Mouse (Mus musculus): Measurements from ENCODE around the gene Nfkbid.
A peak's percentile ranks its signal among the peaks of the same experiment; 100 is the strongest.

Gene Nfkbid

GRCm38 (mm10) chr7:30430191-30430590 lies 8.7 kb downstream of the Nfkbid start:
- DNase-seq, result no peak

- peak in 1 of 2 experiments; percentile 66 for DNase-seq
Measured at GRCm38 (mm10) chr7:30431793-30432192, 10.3 kb downstream of the Nfkbid start.

GRCm38 (mm10) chr7:30434238-30434637 lies 12.7 kb downstream of the Nfkbid start:
- peak in 1 of 2 experiments; percentile 72 for DNase-seq

DNA sequence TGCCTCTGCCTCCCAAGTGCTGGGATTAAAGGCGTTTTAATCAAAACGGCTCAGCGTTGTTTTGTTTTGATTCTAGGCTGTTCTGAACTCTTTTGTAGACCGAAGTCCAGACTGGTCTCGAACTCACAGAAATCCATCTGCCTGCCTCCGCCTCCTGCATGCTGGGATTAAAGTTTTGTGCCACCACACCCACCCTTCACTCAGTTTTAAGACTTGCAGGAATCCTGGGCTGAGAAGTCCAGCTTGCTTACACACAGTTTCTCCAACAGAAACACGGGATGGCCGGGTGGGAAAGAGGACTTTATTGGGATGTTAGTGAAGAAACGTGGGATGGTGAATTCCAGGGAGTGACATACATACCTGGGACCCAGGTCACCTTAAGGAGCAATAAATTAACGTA lies 13.2 kb downstream of the Nfkbid start:
- DNase-seq, result no peak

GRCm38 (mm10) chr7:30435156-30435555 lies 13.6 kb downstream of the Nfkbid start:
- no peak for DNase-seq

DNA sequence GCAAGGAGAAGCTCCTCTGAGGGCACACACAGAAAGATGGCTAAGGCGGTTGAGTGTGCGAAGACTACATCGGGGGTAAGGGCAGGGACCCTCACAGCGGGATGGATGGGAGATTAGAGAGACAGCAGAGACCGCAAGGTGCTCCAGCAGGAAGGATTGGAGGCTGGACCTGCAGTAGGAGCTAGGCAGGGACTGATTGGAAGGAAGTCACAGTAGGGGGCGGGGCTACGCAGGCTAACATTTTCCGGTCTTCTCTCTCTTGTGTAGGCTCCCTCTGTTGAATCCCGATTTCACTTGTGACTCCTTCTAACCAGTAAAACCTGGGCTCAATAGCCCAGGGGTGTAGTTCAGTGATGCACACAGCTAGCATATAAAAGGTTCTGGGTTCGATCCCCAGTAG lies 15.3 kb downstream of the Nfkbid start:
- no peak for DNase-seq

GRCm38 (mm10) chr7:30439734-30440133 lies 18.2 kb downstream of the Nfkbid start:
- DNase-seq, result peak in 1 of 2 experiments; percentile 20

DNA sequence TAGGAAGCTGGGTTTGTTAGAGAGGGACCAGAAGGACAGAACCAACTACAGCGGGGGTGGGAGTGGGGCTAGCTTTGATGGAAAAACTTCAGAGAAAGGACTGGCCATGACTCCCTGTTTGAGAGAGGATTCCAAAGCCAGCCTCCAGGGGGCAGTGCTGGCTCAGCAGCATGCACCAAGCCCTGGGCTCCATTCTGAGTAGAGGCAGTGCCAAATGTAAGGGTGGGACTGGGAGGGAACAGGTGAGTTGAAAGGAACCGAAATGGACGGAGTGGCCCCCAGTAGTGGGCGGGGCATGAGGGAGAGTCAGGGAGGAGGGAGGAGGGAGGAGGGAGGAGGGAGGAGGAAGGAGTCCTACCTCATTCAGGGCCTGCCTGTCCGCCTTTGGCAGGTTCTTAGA lies 19.2 kb downstream of the Nfkbid start:
- peak; percentile 32 to 56 for DNase-seq

DNA sequence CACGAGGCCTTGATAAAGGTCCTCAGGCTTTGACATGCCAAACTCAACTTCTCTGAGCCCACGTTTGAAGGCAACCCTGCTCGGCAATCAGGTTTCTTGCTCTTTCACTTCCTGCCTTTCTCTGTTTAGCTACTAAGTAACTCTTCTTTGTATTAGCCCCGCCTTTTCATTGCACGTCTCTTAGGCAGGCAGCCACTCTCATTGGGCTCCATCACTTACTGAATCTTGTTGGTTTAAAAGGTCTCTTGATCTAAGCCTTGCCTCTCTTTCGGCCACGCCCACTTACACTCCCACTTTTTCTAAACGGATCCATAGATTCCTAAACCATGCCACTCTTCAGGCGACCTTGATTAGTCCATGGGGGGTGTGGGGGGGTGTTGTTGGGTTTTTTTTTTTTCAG lies 22.2 kb downstream of the Nfkbid start:
- no peak for DNase-seq

DNA sequence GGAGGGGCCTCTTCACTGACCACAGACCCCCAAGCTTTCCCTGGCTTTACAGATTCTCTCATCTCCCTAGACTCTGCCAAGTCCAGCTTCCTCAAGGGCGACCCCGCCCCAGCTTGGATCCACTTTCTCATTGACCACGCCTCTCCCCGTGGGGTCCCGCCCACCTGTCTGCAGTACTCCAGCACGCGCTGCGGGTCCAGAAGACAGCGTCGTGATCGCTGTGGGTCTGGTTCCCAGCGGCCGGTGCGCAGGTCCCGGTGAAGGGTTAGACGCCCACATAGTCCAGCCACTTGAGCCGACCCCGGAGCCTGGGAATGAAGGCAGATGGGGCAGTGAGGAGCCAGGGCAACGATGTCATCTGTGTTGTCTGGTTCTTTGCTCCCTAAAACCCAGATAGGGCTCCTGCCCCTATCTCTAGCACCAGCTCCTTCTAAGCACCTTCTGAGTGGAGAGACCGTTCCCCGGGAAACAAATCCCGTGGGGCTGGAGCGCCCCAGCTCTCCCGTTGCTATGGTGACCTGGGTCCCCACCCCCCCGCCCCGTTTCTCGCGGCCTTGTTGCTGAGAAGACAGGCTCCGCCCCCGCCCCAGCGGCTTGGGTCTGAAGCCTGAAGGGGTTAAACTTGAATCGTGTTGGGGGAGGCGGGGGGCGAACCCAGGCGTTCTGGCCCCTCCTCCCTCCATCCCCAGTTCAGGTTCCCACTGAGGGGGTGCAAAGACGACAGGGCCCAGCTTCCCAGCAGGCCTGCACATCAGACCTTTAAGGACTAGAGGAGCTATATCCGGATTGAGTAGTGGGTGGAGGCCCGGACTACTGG lies 22.8 kb downstream of the Nfkbid start:
- DNase-seq, result peak; percentile 25 to 44

- DNase-seq, result peak; percentile 64 to 68
Measured at GRCm38 (mm10) chr7:30444971-30445751, 23.6 kb downstream of the Nfkbid start, which contains the start of gene Aplp1. Gene Aplp1 (minus strand): TSS chr7:30445535.

DNA sequence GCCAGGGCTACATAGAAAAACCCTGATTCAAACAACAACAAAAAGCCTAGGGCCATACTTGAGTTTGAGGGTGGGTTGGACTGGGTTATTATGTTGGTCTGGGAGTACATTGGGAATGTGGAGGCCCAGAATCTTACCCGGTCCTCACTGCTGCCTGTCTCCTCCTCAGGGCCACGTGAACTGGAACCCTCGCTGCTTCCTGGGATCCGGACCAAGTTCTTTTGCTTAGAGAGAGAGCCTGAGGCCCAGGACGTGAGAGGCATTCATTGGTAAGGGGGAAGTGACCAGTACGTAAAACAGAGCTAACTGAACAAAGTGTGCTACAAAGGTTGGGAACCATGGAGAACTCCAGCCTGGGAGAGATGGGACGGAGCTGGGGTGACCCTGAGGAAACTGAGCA lies 28.7 kb downstream of the Nfkbid start:
- DNase-seq, result no peak

DNA sequence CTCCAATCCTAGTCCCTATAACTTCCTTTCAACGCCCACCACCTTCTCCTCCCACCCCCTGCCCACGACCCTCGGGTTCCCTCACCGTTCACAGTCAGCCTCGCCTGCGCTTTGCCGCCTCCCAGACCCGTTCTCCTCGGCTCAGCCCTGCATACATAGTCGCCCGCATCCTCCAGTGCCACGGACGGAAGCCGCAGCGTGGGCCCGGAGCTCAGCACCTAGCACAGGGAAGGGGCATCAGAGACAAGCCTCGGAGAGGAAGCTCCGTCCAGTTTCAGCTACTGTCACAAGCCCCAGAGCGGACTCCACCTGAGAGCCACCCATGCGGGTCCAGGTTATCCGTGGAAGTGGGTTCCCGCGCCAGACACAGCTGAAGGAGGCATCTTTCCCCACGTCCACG lies 31.8 kb downstream of the Nfkbid start:
- DNase-seq, result no peak

DNA sequence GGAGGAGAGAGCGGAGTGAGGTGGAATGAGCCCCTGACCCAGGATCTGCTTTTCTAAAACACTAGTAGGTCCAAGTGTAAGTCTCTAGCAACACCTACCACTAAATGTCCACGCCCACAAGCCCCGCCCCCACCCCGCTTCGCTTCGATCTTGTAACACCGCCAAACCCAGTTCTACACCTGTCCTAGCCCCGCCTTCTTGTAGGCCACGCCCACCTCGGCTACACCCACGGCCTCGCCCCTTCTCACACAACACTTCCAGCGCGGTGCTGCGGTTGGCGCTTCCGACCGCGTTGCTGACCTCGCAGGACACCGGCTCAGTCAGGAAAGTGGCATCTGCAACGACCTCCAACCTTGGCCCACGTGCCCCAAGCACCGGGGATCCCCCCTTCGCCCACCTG lies 32.2 kb downstream of the Nfkbid start:
- peak in 1 of 2 experiments; percentile 55 for DNase-seq

- no peak for DNase-seq
Measured at GRCm38 (mm10) chr7:30454259-30454658, 32.7 kb downstream of the Nfkbid start.

DNA sequence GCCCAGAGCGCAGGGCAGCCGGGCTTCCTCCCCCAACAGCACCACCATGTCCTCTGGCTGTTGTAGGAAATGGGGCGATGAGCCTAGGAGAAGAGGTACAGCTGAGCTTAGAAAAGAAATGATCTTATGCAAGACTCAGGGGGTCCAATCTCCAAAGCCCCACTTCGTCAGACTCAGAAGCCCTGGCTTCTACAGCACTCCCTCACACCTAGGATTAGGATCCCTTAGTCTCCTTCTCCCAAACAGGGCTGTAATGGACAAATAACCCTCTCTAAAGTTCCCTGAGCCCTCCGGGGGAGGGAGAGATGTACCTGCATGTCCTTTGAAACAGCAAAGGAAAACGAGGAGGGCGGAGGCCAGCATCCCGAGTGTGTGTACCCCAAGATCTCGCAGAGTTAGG lies 35.0 kb downstream of the Nfkbid start:
- no peak for DNase-seq

DNA sequence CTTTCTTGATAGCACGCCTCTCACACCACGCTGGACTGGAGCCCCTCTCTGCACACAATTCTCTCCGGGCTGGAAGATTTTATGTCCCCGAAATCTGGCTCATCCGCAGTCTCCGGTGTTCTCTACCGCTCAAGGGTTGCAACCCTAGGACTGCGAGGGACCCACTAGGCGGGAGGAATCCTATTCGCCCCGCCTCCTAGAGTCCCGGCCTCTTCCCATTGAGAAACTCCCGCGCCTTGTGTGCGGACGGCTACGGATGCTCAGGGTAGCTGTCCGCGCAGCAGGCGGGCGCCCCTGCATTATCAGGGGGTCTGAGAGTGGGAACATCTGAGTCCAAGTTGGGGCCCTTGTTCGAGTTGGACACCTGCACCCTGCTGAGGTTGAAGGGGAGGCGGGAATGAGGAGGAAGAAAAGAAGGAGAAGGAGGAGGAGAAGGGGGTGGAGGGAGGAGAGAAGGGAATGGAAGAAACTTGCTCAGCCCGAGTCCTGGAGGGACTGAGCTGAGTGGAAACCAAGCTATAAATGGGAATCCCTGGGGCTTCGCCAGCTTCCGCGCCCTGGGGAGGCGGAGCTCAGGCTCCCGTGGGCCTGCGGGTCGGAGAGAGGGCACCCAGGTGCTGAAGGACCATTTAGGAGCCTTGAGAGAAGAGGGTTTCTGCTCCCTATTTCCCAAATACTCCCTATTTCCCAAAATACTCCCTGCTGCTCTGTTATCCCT lies 35.5 kb downstream of the Nfkbid start:
- DNase-seq, result no peak

DNA sequence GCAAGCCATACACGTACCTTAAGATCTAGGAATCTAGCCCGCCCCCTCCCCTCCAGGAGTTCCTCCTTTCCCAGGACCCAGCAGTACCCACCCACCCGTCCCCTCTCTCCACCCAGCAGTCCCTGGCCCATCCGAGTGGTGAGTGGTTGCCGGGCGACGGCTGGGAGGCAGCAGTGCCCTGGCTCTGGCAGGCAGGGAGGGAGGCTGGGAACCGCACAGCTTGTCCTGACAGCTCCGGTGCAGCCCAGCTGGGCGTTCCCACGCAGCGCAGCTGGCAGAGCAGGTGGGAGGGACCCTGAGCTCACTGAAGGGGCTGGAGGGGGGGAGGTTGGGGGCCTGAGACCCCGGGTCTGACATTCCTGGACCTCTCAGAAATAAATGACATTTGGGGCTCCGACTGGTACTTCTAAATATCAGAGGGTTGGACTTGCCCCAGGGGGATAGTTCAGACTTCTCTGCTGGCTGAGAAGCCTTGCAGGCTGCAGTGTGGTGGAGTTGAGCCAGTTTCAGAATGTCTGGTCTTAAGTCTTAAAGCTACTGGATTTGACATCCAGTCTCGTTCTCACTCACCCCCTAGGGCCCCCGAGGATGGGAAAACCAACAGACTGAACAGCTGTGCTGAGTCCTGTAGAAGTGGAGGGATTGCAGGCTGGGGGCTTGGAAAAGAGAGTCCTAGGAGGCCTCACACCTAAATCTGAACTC lies 36.2 kb downstream of the Nfkbid start, which contains the start of the genes Kirrel2 and Nphs1:
TSS of gene Kirrel2 (minus strand) at position 62 of the 702 bp plus-strand sequence.
TSS of gene Nphs1 (plus strand) at position 687 of the 702 bp plus-strand sequence.
- no peak for DNase-seq

- no peak for DNase-seq
Measured at GRCm38 (mm10) chr7:30459484-30459883, 38.0 kb downstream of the Nfkbid start.

DNA sequence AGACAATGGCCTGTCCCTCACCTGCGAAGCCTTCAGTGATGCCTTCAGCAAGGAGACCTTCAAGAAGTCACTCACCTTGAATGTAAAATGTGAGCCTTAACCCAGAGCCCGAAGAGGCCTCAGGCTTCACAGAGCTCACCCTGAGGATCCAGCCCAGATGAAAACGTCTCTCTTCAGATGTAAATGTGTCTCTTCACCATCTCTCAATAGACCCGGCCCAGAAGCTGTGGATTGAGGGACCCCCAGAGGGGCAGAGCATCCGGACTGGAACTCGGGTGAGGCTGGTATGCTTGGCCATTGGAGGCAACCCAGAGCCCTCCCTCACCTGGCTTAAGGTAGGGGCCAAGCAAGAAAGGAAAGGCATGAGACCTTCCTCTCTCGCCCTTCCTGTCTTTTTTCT lies 42.0 kb downstream of the Nfkbid start:
- DNase-seq, result no peak

GRCm38 (mm10) chr7:30463996-30464395 lies 42.5 kb downstream of the Nfkbid start:
- no peak for DNase-seq

DNA sequence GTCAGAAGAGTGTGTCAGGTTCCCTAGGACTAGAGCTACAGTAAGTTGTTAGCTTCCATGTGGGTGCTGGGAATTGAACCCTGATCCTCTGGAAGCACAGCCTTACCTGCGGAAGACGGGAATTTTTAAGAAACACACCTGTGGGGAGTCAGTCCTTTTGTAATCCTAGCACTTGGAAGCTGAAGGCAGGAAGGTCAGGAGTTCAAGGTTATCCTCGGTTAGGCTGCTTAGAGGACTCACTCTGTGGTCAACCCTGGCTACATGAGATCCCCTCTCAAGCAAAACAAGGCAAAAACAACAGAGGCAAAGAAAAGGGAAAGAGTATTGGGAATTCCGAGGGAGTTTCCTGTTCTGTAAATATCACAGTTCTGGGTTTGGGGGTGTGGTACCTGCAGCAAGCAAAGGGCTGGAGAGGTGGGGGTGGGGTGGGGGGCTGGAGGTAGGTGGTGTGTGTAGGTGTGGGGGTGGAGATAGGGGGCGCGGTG lies 43.3 kb downstream of the Nfkbid start:
- no peak for DNase-seq

Data from lung, postnatal 4 days (tissue).